Mouse (Mus musculus) heart, embryonic 15.5 days (tissue): ENCODE results near the gene Smurf2. TPM values are rescaled to one million over a fixed set of nuclear protein-coding genes. Genes with fewer than 3 reads are reported as not detected.
"Not testable (repeated sequence)": the region's sequence is repeated elsewhere in the genome, so short reads cannot be mapped to it uniquely, and the experiment has no call there.

Source experiments
- ATAC-seq: fragments of 200-750 bp; cut with Nextera tagmentation; replicated peaks from 2 replicates; pipeline ENCODE4 v1.8.0; 2017; ENCODE audit warnings: low read depth, moderate TSS enrichment; ENCODE audit not compliant: insufficient number of reproducible peaks, insufficient read depth, low FRiP score
- H3K27ac ChIP-seq: fragments of 300-500 bp; sonication (generic); 2 replicates; pipeline ENCODE4 v1.5.1; 2015; ENCODE audit warnings: mild to moderate bottlenecking, inconsistent platforms
- H3K27me3 ChIP-seq: fragments of 300-500 bp; sonication (generic); 2 replicates; pipeline ENCODE4 v1.6.1; 2015; ENCODE audit warnings: inconsistent platforms
- H3K36me3 ChIP-seq: fragments of 300-500 bp; sonication (generic); 2 replicates; pipeline ENCODE4 v1.6.1; 2015; ENCODE audit warnings: mild to moderate bottlenecking, inconsistent platforms
- H3K4me1 ChIP-seq: fragments of 300-500 bp; sonication (generic); replicated peaks from 2 replicates; pipeline ENCODE4 v1.6.1; 2015; ENCODE audit warnings: inconsistent platforms
- H3K4me2 ChIP-seq: fragments of 300-500 bp; sonication (generic); 2 replicates; pipeline ENCODE4 v1.6.1; 2015; ENCODE audit warnings: inconsistent platforms, mild to moderate bottlenecking, moderate library complexity
- H3K4me3 ChIP-seq: fragments of 300-500 bp; sonication (generic); 2 replicates; pipeline ENCODE4 v1.5.1; 2015; ENCODE audit warnings: mild to moderate bottlenecking, inconsistent platforms
- H3K9ac ChIP-seq: fragments of 300-500 bp; sonication (generic); 2 replicates; pipeline ENCODE4 v1.6.1; 2015; ENCODE audit warnings: mild to moderate bottlenecking, inconsistent platforms
- H3K9me3 ChIP-seq: fragments of 300-500 bp; sonication (generic); replicated peaks from 2 replicates; pipeline ENCODE4 v1.6.1; 2016; ENCODE audit warnings: inconsistent platforms
- WGBS: fragments of 180-500 bp; shearing (Covaris S2); methylation state at CpG from one replicate; pipeline ENCODE4 v1.1.7; 2015; ENCODE audit warnings: mixed read lengths; 5-methylcytosine and 5-hydroxymethylcytosine counted together
- polyA plus RNA-seq: library from polyadenylated mRNA; unstranded; fragments of >200 nt; fragmentation: Nextera tagmentation; extraction: Ambion mirVana; gene quantifications from 2 replicates; pipeline ENCODE4 v1.2.1, GENCODE M21; 2015

Gene Smurf2
- polyA plus RNA-seq, 1 experiment from 2014 or later: 8.9 TPM

DNA sequence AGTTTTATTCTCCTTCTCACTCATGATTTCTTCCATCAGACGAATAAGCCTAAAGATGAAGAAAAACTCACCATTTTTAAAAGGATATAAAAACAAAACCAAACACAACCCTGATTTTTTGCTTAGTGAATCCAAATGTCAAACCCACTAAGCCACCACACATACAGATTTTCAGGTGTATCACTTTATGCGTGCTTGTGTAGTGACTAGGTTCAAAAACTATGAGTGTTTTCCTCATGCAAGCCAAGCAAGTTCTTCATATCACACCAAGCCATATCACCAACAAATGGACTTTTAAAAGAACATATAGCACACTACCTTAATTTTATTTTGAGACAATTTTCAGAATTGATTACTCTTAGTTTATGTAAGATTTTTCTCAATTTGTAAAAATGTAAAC, 136.0 kb downstream of the Smurf2 start:
- H3K4me3 ChIP-seq: no peak overlapping the region
- H3K9ac ChIP-seq: no peak overlapping the region
- no peaks in the 10 kb centered on the region for H3K9me3 ChIP-seq
- peaks cover 22% of the 10 kb centered on the region for H3K4me1 ChIP-seq
- H3K4me2 ChIP-seq: no peak overlapping the region
- H3K36me3 ChIP-seq: peaks cover 59% of the 10 kb centered on the region
- H3K27me3 ChIP-seq: no peaks in the 10 kb centered on the region
- no peak overlapping the region for H3K27ac ChIP-seq
- ATAC-seq: no peak
- 81% methylated on average over 2 of the region's 2 CpGs for WGBS

- H3K9ac ChIP-seq: no peak overlapping the region
- H3K36me3 ChIP-seq: peaks cover 59% of the 10 kb centered on the region
- ATAC-seq: no peak
- WGBS: 75% methylated on average over 9 of the region's 9 CpGs
- no peaks in the 10 kb centered on the region for H3K27me3 ChIP-seq
- no peaks in the 10 kb centered on the region for H3K9me3 ChIP-seq
- no peak overlapping the region for H3K27ac ChIP-seq
- no peak overlapping the region for H3K4me2 ChIP-seq
- peaks cover 22% of the 10 kb centered on the region for H3K4me1 ChIP-seq
- H3K4me3 ChIP-seq: no peak overlapping the region
Measured at GRCm38 (mm10) chr11:106782841-106783764, 137.4 kb downstream of the Smurf2 start.

GRCm38 (mm10) chr11:106782271-106782670, 138.2 kb downstream of the Smurf2 start:
- not testable (repeated sequence) for H3K27me3 ChIP-seq
- H3K36me3 ChIP-seq: peaks cover 59% of the 10 kb centered on the region
- 84% methylated on average over 7 of the region's 7 CpGs for WGBS

DNA sequence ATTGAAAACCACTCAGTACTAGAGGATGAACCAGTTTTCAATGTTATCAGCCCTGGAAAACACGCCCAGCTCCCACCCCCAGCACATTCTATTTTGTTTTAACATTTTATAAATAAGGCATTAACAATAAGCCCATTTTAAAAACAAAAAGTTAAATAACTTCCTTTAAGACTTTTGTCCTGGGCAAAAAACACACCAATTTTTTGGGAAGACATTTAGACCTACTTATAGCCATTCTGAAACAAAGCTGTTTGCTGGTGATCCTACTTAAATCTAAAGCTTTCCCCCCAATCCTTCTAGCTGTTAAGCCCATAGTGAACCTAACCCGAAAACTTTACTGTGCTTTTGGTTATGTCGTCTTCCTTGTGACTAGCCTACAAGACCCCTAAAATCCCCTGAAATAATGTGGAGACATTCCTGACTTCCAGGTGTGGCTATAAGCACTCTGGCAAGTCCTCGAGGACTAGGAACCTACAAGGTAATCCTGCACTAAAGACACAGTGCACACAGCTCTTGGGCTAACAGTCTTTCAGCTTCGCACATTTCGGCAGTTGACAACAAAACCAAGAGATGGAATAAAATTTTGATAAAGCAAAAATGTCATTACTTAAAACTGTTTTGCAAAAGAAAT, 139.8 kb downstream of the Smurf2 start:
- ATAC-seq: no peak
- WGBS: 79% methylated on average over 6 of the region's 6 CpGs
- Histone ChIP-seq H3K27ac (no peak overlapping the region; the same call in 1 of the 2 replicates), H3K36me3 (peaks cover 61% of the 10 kb centered on the region), H3K4me1 (peaks cover 16% of the 10 kb centered on the region), H3K4me2 (no peak overlapping the region), H3K9ac (no peak overlapping the region), H3K9me3 (no peaks in the 10 kb centered on the region), H3K27me3 (no peaks in the 10 kb centered on the region), H3K4me3 (no peak overlapping the region)

More at GRCm38 (mm10) chr11:106782271-106782670, 138.2 kb downstream of the Smurf2 start:
- peaks cover 25% of the 10 kb centered on the region for H3K4me1 ChIP-seq
- not testable (repeated sequence) for H3K9me3 ChIP-seq, H3K4me2 ChIP-seq, ATAC-seq, H3K4me3 ChIP-seq, H3K27ac ChIP-seq, H3K9ac ChIP-seq

DNA sequence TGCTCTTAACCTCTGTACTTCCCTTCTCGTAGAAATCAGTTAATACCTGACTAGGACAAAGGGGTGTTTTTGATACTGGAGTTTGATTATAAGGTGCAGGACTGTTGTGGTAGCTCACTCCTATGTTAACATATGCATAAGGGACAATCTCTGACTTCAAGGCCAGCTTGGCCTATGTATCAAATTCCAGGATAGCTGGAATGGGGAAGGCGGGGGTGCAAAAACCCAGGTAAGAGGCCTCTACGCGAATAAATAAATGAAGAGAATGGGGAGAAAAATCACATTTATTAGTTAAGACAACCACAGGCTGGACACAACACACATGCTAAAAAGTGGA, 140.5 kb downstream of the Smurf2 start:
- peak overlapping the region; percentile 97 for H3K27ac ChIP-seq
- 65% methylated on average over 4 of the region's 4 CpGs for WGBS
- H3K4me2 ChIP-seq: peak overlapping the region; percentile 80; the same call in 1 of the 2 replicates
- H3K9me3 ChIP-seq: no peaks in the 10 kb centered on the region
- peaks cover 59% of the 10 kb centered on the region for H3K36me3 ChIP-seq
- H3K9ac ChIP-seq: 0 out of 2 replicates have a peak overlapping the region, but pooled peaks have one; percentile 29
- peak overlapping the region; percentile 80 for H3K4me3 ChIP-seq
- peaks cover 10% of the 10 kb centered on the region; the same call in 1 of the 2 replicates for H3K4me1 ChIP-seq
- ATAC-seq: no peak
- no peaks in the 10 kb centered on the region for H3K27me3 ChIP-seq

DNA sequence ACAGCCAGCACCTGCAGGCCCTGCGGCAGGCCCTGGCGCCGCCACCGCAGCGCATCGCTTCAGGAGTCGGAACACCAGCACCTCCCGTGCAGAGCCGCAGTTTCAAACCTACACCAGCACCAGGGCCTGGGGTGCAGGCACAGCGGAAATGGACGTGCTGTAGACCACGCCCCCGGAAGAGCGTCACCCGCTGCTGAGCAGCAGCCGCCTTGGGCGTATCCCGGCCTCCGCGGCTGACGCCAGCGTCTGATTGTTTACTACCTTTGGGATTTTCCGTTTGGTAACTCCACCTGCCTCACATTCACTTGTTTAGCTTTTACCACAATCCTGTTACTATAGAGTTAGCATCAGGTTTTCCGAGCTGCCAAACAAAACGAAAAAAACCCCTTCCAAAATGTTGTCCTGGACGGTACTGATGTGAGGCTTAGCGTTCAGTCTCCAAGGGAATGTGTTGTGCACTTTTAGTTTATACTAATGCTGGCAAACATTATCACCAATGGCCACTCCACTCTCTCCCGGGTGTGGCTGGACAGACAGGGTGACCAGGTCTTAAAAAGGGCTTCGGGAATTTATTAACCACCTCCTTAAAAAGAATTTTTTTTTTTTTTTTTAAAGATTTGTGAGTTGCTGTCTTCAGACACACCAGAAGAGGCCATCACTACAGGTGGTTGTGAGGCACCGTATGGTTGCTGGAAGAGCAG, 141.0 kb downstream of the Smurf2 start, which contains the start of gene Polg2:
TSS of gene Polg2 (minus strand) at position 150 of the 701 bp plus-strand sequence.
- peak within 1 kb of the TSS; percentile 87 for H3K9ac ChIP-seq
- peaks cover 10% of the 10 kb centered on the region; the same call in 1 of the 2 replicates for H3K4me1 ChIP-seq
- no peaks in the 10 kb centered on the region for H3K9me3 ChIP-seq
- H3K4me3 ChIP-seq: peak within 1 kb of the TSS; percentile 80
- peak within 1 kb of the TSS; percentile 97 for H3K27ac ChIP-seq
- ATAC-seq: peak; percentile 98
- WGBS: 2% methylated on average over 30 of the region's 30 CpGs
- H3K27me3 ChIP-seq: no peaks in the 10 kb centered on the region
- H3K36me3 ChIP-seq: peaks cover 59% of the 10 kb centered on the region
- H3K4me2 ChIP-seq: peak within 1 kb of the TSS; percentile 80

DNA sequence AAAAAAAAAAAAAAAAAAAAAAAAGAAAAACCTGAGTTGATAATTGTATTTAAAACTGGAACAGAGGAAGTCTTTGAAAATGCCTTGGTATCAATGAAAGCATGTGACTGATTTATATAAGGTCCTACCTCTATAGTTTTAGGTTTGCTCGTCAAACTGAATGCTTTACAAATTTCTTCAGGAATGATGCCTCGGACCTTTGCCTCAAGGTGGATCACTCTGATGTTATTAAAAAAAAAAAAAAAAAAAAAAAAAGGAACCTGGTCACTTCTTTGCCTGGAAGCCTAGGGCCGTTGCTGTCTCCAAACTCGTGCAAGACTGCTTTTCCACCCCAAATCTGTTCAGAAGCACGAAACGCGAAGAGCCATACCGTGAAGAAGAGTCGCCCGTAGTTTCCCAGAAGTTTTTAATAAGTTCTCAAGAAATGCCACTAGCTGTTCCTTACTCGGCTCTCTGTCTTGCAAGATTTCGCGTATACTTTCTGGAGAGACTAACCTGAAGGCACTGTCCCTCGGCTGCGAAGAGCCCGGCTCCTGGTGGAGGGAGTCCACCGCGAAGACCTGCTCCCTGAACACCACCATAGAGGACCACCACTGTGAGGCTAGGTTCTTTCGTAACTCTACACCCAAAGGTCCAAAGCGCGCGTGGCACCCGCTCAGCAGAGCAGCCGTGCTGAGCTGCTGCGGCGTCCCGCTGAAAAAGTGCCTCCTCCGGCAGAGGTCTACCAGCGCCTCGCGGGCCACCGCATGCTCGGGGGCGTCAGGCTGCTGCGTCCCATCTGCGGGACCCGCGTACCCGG, 141.7 kb downstream of the Smurf2 start:
- H3K4me3 ChIP-seq: peak overlapping the region; percentile 80
- peak; percentile 80 for ATAC-seq
- no peaks in the 10 kb centered on the region for H3K9me3 ChIP-seq
- 2% methylated on average over 39 of the region's 39 CpGs for WGBS
- H3K4me2 ChIP-seq: peak overlapping the region; percentile 80
- H3K9ac ChIP-seq: peak overlapping the region; percentile 87
- H3K36me3 ChIP-seq: peaks cover 59% of the 10 kb centered on the region
- H3K27ac ChIP-seq: peak overlapping the region; percentile 97
- H3K27me3 ChIP-seq: no peaks in the 10 kb centered on the region
- H3K4me1 ChIP-seq: peaks cover 10% of the 10 kb centered on the region; the same call in 1 of the 2 replicates

DNA sequence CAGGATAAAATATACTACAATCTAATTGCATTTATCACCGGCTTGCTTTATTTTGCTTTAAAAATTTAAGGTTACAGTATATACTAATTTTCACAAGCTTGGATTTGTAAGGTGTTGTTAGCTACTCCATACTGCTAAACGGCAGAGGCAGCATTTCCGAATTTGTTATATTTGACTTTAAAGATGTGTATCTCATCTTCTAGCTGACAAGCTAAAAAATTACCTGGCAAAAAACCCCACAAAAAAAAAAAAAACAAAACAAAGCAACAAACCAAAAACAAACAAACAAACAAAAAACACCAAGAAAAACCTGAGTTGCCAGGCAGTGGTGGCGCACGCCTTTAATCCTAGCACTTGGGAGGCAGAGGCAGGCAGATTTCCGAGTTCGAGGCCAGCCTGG, 142.4 kb downstream of the Smurf2 start:
- no peak for ATAC-seq

DNA sequence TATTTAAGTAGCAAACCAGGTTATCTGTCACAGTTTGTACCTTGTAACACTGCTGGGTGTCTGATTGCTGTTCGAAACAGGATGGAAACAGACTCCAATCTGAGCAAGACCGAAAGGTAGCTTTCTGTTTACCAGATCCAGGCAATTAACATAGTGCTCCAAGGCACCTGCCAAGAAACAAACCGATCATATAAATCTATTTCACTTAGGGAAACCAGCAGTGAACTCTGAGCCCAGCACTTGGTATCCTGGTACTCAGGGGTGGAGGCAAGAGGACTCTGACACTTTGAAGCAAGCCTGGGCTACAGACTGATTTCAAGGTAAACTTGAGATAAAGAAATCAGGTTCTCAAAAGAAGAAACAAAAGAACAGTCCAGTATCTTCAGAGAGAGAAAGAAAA, 143.1 kb downstream of the Smurf2 start:
- Histone ChIP-seq H3K36me3 (peaks cover 58% of the 10 kb centered on the region), H3K27me3 (no peaks in the 10 kb centered on the region), H3K9me3 (no peaks in the 10 kb centered on the region), H3K27ac (no peak overlapping the region), H3K4me2 (no peak overlapping the region), H3K9ac (no peak overlapping the region), H3K4me3 (no peak overlapping the region), H3K4me1 (peaks cover 10% of the 10 kb centered on the region; the same call in 1 of the 2 replicates)
- ATAC-seq: no peak
- WGBS: 86% methylated on average over 3 of the region's 3 CpGs

More for the DNA sequence above, 142.4 kb downstream of the Smurf2 start:
- 89% methylated on average over 7 of the region's 7 CpGs for WGBS
- peaks cover 10% of the 10 kb centered on the region; the same call in 1 of the 2 replicates for H3K4me1 ChIP-seq
- no peak overlapping the region for H3K4me3 ChIP-seq
- no peak overlapping the region for H3K9ac ChIP-seq
- H3K36me3 ChIP-seq: peaks cover 58% of the 10 kb centered on the region
- H3K9me3 ChIP-seq: no peaks in the 10 kb centered on the region
- H3K4me2 ChIP-seq: peak overlapping the region; percentile 80; the same call in 1 of the 2 replicates
- no peak overlapping the region for H3K27ac ChIP-seq
- H3K27me3 ChIP-seq: no peaks in the 10 kb centered on the region

- no peak for ATAC-seq
- no peak overlapping the region for H3K9ac ChIP-seq
- no peak overlapping the region for H3K27ac ChIP-seq
- no peaks in the 10 kb centered on the region for H3K27me3 ChIP-seq
- no peak overlapping the region for H3K4me3 ChIP-seq
- 94% methylated on average over 4 of the region's 4 CpGs for WGBS
- peaks cover 10% of the 10 kb centered on the region; the same call in 1 of the 2 replicates for H3K4me1 ChIP-seq
- H3K4me2 ChIP-seq: no peak overlapping the region
- H3K9me3 ChIP-seq: no peaks in the 10 kb centered on the region
- H3K36me3 ChIP-seq: peaks cover 58% of the 10 kb centered on the region
Measured at GRCm38 (mm10) chr11:106776960-106777359, 143.6 kb downstream of the Smurf2 start.
